Mouse (Mus musculus) myocyte (in vitro differentiated cells): ENCODE measurements at regions not wholly inside any gene's neighbourhood (a gene's known extent, or its start where the extent isn't known, plus 50 kb on each side); places are given as distances from the start of the nearest gene placed in this dataset.

Source experiments
- CEBPB ChIP-seq: IDR thresholded peaks from 2 replicates; pipeline ENCODE4 v1.6.1; 2011; ENCODE audit warnings: mild to moderate bottlenecking, moderate library complexity; ENCODE audit not compliant: poor library complexity, insufficient read depth, severe bottlenecking
- E2F4 ChIP-seq: IDR thresholded peaks from one replicate; pipeline ENCODE4 v1.6.1; 2011; ENCODE audit warnings: mild to moderate bottlenecking, control low read depth, moderate library complexity; ENCODE audit not compliant: insufficient read depth
- MAX ChIP-seq: IDR thresholded peaks from one replicate; pipeline ENCODE4 v1.6.1; 2011; ENCODE audit warnings: low read depth, mild to moderate bottlenecking, control low read depth
- MYOD1 ChIP-seq, 3 experiments: IDR thresholded peaks; one replicate each; pipeline ENCODE4 v1.6.1; 2011; ENCODE audit warnings: control low read depth in 2 of 3, low read depth in 2 of 3, mild to moderate bottlenecking in 2 of 3, moderate library complexity in 1 of 3; ENCODE audit not compliant: insufficient read length in 2 of 3, control insufficient read depth in 1 of 3
- MYOG ChIP-seq, 3 experiments: IDR thresholded peaks; one replicate each; pipeline ENCODE4 v1.6.1; 2011; ENCODE audit warnings: control low read depth in 2 of 3, low read depth in 2 of 3, mild to moderate bottlenecking in 2 of 3; ENCODE audit not compliant: insufficient read length in 2 of 3, control insufficient read depth in 1 of 3, insufficient read depth in 1 of 3
- POLR2A ChIP-seq: IDR thresholded peaks from one replicate; pipeline ENCODE4 v1.6.1; 2011; ENCODE audit warnings: low read depth, mild to moderate bottlenecking, control low read depth, moderate library complexity; ENCODE audit not compliant: insufficient read length
- POLR2AphosphoS2 ChIP-seq: IDR thresholded peaks from one replicate; pipeline ENCODE4 v1.6.1; 2011; ENCODE audit warnings: low read depth, control low read depth; ENCODE audit not compliant: insufficient read length
- TCF12 ChIP-seq: IDR thresholded peaks from one replicate; pipeline ENCODE4 v1.6.1; 2011; ENCODE audit warnings: mild to moderate bottlenecking, control low read depth; ENCODE audit not compliant: poor library complexity, insufficient read depth, severe bottlenecking
- TCF3 ChIP-seq: IDR thresholded peaks from one replicate; pipeline ENCODE4 v1.6.1; 2011; ENCODE audit warnings: low read depth, control low read depth; ENCODE audit not compliant: insufficient read length
- USF1 ChIP-seq: IDR thresholded peaks from one replicate; pipeline ENCODE4 v1.6.1; 2011; ENCODE audit warnings: low read depth, mild to moderate bottlenecking, control low read depth, moderate library complexity

DNA sequence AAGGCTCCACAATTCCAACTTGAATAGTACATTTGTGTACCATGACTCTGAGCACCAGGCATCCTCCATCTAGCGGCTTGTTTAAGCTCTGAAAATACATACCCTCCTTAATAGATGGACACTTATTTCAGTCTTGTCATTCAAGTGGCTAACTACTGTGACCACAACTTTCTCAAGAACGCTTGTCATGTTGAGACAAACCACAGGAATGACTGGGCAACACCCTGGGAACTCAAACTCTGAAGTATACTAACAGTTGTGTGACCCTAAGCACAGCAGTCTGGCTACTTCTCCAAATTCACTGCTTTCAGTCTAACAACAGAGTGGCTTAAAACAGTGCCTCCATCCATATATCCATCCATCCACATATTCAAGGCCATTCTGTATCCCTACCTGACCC is 380.4 kb upstream of the Thbs1 start:
- TF ChIP-seq POLR2A (no peak), E2F4 (no peak), CEBPB (no peak), POLR2AphosphoS2 (no peak), MYOG (IDR thresholded peaks at IDR 0.05; ENCODE audit: control insufficient read depth in 1 of 3, insufficient read depth in 1 of 3, insufficient read length in 2 of 3, low read depth in 2 of 3) (no peak), TCF3 (no peak), USF1 (no peak), MYOD1 (IDR thresholded peaks at IDR 0.05; ENCODE audit: control insufficient read depth in 1 of 3, insufficient read length in 2 of 3, low read depth in 2 of 3) (peak in 2 of 3 experiments; percentile 25 to 34), TCF12 (no peak), MAX (no peak)
